Mouse (Mus musculus): ENCODE data around the gene Onecut1. TPM values are rescaled to one million over a fixed set of nuclear protein-coding genes. Genes with fewer than 3 reads are reported as not detected.

Gene Onecut1
- polyA plus RNA-seq, 1 experiment from 2014 or later = not detected

DNA sequence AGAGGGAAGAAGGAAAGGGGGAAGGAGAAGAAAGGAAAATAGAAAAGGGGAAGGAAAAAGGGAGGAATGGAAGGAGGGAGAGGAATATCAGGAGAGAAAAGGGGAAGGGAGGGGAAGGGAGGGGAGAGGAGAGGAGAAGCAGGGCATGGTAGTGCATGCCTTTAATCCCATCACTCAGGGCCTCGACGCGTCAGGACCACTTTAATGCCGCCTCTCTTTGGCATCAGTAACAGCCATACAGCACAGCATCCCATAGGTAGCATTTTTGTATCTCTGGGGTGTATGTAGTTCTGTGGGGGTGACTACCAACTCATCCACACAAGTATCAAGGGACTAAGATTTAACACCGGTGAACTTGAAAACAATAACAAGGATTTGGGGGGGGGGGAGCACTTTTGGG lies 68.9 kb downstream of the Onecut1 start:
- Histone ChIP-seq H3K9me3 (replicated peaks) (no peaks in the 10 kb centered on the region), H3K27me3 (ENCODE audit: low read depth, poor library complexity, severe bottlenecking) (no peaks in the 10 kb centered on the region), H3K27ac (no peak overlapping the region), H3K4me1 (peaks cover 13% of the 10 kb centered on the region; the same call in 1 of the 2 replicates), H3K4me3 (no peak overlapping the region), H3K36me3 (no peaks in the 10 kb centered on the region)
- no peak for DNase-seq (ENCODE audit: low spot score)
- WGBS = 84% methylated on average over 5 of the region's 5 CpGs

GRCm38 (mm10) chr9:74935289-74935688 lies 73.6 kb downstream of the Onecut1 start:
- Histone ChIP-seq H3K4me3 (no peak overlapping the region), H3K27me3 (ENCODE audit: low read depth, poor library complexity, severe bottlenecking) (no peaks in the 10 kb centered on the region), H3K4me1 (peaks cover 13% of the 10 kb centered on the region; the same call in 1 of the 2 replicates), H3K27ac (no peak overlapping the region), H3K36me3 (no peaks in the 10 kb centered on the region), H3K9me3 (replicated peaks) (no peaks in the 10 kb centered on the region)
- DNase-seq (ENCODE audit: low spot score) = no peak
- WGBS = 81% methylated on average over 3 of the region's 3 CpGs

- no peak overlapping the region for H3K4me3 ChIP-seq
- H3K36me3 ChIP-seq = no peaks in the 10 kb centered on the region
- H3K27me3 ChIP-seq (ENCODE audit: low read depth, poor library complexity, severe bottlenecking) = no peaks in the 10 kb centered on the region
- peaks cover 11% of the 10 kb centered on the region for H3K4me1 ChIP-seq
- 89% methylated on average over 3 of the region's 3 CpGs for WGBS
- H3K27ac ChIP-seq = no peak overlapping the region
- no peaks in the 10 kb centered on the region for H3K9me3 ChIP-seq (replicated peaks)
- DNase-seq (ENCODE audit: low spot score) = no peak
Observed at GRCm38 (mm10) chr9:74937761-74938160, 76.0 kb downstream of the Onecut1 start.

DNA sequence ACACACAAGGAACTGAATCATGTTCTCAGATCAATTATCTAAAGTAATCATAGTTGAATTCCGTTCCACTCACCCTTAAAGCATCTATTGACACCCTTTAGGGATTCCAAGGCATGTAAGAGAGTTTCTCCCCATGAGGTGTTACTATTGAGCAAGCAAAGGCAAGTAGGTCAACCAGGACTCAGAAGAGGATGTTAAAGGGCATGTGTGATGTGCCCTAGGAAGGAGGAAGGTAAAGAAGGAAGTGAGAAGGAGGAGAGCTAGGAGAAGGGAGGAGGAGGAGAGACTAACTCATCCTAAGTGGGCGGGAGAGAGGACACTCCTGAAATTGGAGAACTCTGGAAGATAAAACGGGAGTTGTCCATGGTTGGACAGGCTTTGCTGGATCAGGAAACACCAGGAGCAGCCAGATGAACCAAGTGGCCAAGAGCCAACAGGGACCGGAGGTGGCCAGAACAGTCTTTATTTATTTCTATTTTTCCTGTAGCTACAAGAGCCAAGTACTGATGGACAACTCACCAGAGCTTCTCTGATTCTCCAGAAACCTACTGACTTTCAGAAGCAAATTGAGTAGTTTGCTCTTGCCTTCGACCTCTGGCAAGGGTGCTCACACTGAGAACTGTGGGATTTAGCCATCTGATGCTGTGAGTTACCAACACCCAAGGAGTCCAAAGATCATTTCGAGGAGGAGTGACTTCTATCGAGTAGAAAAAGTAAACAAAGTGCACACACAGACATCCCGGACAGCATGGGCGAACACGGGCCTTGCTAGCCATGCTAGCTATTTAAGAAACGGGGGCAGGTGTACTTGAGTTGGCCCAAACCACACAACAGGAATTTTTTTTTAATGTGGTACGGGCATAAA lies 77.2 kb downstream of the Onecut1 start:
- WGBS = 86% methylated on average over 12 of the region's 12 CpGs
- H3K9me3 ChIP-seq (replicated peaks) = no peaks in the 10 kb centered on the region
- DNase-seq (ENCODE audit: low spot score) = no peak
- H3K27ac ChIP-seq = no peak overlapping the region
- H3K36me3 ChIP-seq = no peaks in the 10 kb centered on the region
- H3K27me3 ChIP-seq (ENCODE audit: low read depth, poor library complexity, severe bottlenecking) = no peaks in the 10 kb centered on the region
- no peak overlapping the region for H3K4me3 ChIP-seq
- peaks cover 11% of the 10 kb centered on the region for H3K4me1 ChIP-seq

Other genes with a start within 250 kb of the Onecut1 start
- gene Fam214a, start 91.0 kb downstream of the Onecut1 start, polyA plus RNA-seq (2016; fragmentation: Nextera tagmentation; extraction: Ambion mirVana) = 4.0 and 6.4 TPM in 2 replicates
- gene Arpp19, start 175.7 kb downstream of the Onecut1 start, polyA plus RNA-seq (2016; fragmentation: Nextera tagmentation; extraction: Ambion mirVana) = 364 and 386 TPM in 2 replicates
- 17.6 and 19.8 TPM in 2 replicates for gene Myo5a, start 209.1 kb downstream of the Onecut1 start, polyA plus RNA-seq (2016; fragmentation: Nextera tagmentation; extraction: Ambion mirVana)

Data from limb, embryonic 10.5 days (tissue).